Mouse (Mus musculus) kidney, adult 2 months (tissue): Measurements from ENCODE around the gene Bpgm. TPM values are rescaled to one million over a fixed set of nuclear protein-coding genes. Genes with fewer than 3 reads are reported as not detected.
A peak's percentile ranks its signal among the peaks of the same experiment; 100 is the strongest.

Source experiments
- DNase-seq: peaks from one replicate; pipeline ENCODE4 v3.0.0; 2021
- H3K27ac ChIP-seq: fragments of 200-500 bp; 2 replicates; pipeline ENCODE4 v1.5.1; 2012; ENCODE audit warnings: low read depth, low read length, control low read depth, inconsistent platforms; ENCODE audit not compliant: insufficient read depth
- H3K27me3 ChIP-seq: fragments of 200-500 bp; replicated peaks from 2 replicates; pipeline ENCODE4 v1.6.1; 2012; ENCODE audit warnings: mild to moderate bottlenecking, moderate library complexity, low read length, inconsistent platforms; ENCODE audit not compliant: control insufficient read depth, insufficient read depth
- H3K36me3 ChIP-seq: fragments of 200-500 bp; 2 replicates; pipeline ENCODE4 v1.6.1; 2012; ENCODE audit warnings: mild to moderate bottlenecking, moderate library complexity, low read length, inconsistent platforms; ENCODE audit not compliant: control insufficient read depth, insufficient read depth
- H3K4me1 ChIP-seq: fragments of 200-500 bp; 2 replicates; pipeline ENCODE4 v1.6.1; 2011; ENCODE audit warnings: low read length; ENCODE audit not compliant: control insufficient read depth, insufficient read depth
- H3K4me3 ChIP-seq: fragments of 200-500 bp; 2 replicates; pipeline ENCODE4 v1.5.1; 2011; ENCODE audit warnings: mild to moderate bottlenecking, low read depth, low read length, control low read depth; ENCODE audit not compliant: insufficient read depth
- CTCF ChIP-seq: fragments of 200-500 bp; conservative IDR thresholded peaks from 2 replicates; pipeline ENCODE4 v1.5.1; 2011; ENCODE audit warnings: low read depth, mild to moderate bottlenecking, control low read depth, low read length, moderate library complexity, mixed read lengths; ENCODE audit not compliant: insufficient read depth, insufficient read length
- POLR2A ChIP-seq: fragments of 200-500 bp; IDR thresholded peaks from one replicate; pipeline ENCODE4 v1.6.1; 2011; ENCODE audit warnings: low read depth, low read length, control low read depth
- WGBS: fragments of 180-500 bp; shearing (Covaris S2); methylation state at CpG from one replicate; pipeline ENCODE4 v1.1.7; 2018; 5-methylcytosine and 5-hydroxymethylcytosine counted together
- polyA plus RNA-seq: library from polyadenylated mRNA; depleted of rRNA; stranded (reverse); fragments of >200 nt; gene quantifications from 2 replicates; pipeline ENCODE4 v1.2.3, GENCODE M21; 2012

The Bpgm gene
- polyA plus RNA-seq, 1 experiment: 32.4 TPM

DNA sequence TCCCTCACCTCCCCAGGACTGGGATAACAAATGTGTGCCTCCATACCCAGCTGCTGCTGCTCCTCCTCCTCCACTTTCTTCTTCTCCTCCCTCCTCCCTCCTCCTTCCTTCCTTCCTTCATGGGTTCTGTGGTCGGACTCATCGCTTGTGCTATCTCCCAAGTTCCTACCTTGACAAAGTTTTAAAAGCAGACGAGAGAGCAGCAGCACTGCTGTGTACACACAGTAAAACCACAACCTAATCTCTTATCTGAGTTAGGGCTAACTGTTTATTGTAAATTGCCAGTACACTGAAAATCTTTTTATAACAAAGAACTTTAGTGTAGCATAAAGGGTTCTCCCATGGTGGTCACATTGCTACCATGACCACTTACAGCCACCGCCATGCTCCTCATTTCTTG, 31.6 kb downstream of the Bpgm start:
- no peak for DNase-seq
- Histone ChIP-seq H3K36me3 (no peaks in the 10 kb centered on the region), H3K4me1 (no peaks in the 10 kb centered on the region), H3K27me3 (no peaks in the 10 kb centered on the region), H3K27ac (no peak overlapping the region), H3K4me3 (no peak overlapping the region)
- WGBS: 85% methylated on average over 4 of the region's 4 CpGs
- TF ChIP-seq CTCF (no peak), POLR2A (no peak)

DNA sequence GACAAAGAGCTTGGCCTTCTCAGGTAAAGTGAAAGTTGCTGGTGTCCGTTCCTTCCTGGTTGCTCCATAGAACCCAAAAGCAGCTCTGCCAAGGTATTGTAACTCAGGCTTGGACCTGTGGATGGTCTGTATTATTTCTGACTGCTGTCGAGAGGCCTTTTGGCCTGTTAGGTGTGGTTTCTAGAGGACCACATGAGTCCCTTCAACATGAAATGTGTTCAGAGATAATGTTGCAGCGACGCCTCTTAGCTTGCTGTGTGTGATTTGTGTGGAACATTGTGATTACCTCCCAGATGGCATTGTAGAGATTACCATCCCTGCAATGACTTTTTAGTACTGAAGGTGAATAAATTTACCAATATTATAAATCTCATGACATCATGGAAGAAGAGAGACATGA, 32.0 kb downstream of the Bpgm start:
- no peak overlapping the region for H3K4me3 ChIP-seq
- H3K27ac ChIP-seq: no peak overlapping the region
- DNase-seq: no peak
- no peaks in the 10 kb centered on the region for H3K36me3 ChIP-seq
- H3K4me1 ChIP-seq: no peaks in the 10 kb centered on the region
- WGBS: 94% methylated on average over 4 of the region's 4 CpGs
- no peak for TF ChIP-seq CTCF
- no peak for TF ChIP-seq POLR2A
- H3K27me3 ChIP-seq: no peaks in the 10 kb centered on the region

DNA sequence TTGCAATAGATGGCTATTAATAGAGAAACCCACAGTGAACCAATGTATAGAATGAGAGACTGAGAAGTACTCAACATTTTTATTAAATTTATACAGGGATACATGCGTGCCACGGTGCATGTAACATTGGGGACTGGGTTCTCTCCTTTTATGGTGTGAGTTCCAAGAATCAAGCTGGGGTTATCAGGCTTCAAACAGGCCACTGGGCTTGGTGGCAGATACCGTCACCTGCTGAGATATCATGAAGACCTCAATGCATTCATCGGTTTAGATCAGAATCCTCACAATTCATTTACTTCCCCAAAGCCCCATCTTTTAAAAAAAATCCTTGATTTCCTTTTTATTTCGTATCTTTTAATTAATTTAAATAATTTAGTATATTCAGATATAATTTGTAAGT, 34.3 kb downstream of the Bpgm start:
- TF ChIP-seq POLR2A (no peak), CTCF (no peak)
- WGBS: 93% methylated on average over 5 of the region's 5 CpGs
- no peak for DNase-seq

DNA sequence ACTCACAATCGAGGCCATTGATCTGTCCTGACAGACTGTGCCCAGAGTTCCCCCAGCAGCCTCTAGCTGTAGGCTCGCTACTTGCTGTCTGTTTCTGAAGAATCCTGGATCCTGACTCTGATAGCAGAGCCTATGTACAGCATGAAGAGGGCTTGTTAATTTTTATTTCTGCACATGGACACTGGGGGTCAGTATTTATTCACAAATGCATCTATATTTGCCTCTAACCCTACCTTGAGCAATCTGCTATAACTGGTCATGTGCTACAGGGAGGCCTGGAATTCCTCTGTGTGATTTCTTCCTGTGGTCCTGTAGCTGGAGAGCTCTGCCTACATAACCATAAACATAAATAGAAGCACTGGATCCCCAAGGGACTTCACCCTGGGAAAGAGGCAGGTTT, 35.4 kb downstream of the Bpgm start:
- TF ChIP-seq CTCF (peak; percentile 46), POLR2A (no peak)
- Histone ChIP-seq H3K4me3 (no peak overlapping the region), H3K27me3 (no peaks in the 10 kb centered on the region), H3K27ac (no peak overlapping the region), H3K36me3 (no peaks in the 10 kb centered on the region), H3K4me1 (no peaks in the 10 kb centered on the region)
- WGBS: 40% methylated on average over 2 of the region's 2 CpGs
- peak; percentile 53 for DNase-seq

More for the DNA sequence above, 34.3 kb downstream of the Bpgm start:
- Histone ChIP-seq H3K4me1 (no peaks in the 10 kb centered on the region), H3K36me3 (no peaks in the 10 kb centered on the region), H3K4me3 (no peak overlapping the region), H3K27ac (no peak overlapping the region), H3K27me3 (no peaks in the 10 kb centered on the region)

DNA sequence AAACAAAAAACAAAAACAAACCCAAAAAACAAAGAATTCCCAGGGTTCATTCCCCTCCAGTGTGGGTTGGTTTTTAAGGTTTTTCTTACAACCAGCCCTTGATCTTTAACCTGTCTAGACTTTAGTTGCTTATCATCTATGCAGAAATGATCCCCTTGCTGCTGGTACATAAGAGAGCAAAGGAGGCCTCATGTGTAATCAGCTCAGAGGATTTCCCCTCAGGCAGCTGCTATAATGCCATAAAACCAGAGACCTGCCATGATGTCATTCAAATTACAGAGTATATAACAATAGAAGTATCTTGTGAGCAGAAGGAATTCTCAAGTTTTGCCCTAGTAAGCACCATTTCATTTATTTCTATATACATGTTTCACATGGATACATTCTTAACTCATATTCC, 36.7 kb downstream of the Bpgm start:
- DNase-seq: no peak
- no peaks in the 10 kb centered on the region for H3K4me1 ChIP-seq

DNA sequence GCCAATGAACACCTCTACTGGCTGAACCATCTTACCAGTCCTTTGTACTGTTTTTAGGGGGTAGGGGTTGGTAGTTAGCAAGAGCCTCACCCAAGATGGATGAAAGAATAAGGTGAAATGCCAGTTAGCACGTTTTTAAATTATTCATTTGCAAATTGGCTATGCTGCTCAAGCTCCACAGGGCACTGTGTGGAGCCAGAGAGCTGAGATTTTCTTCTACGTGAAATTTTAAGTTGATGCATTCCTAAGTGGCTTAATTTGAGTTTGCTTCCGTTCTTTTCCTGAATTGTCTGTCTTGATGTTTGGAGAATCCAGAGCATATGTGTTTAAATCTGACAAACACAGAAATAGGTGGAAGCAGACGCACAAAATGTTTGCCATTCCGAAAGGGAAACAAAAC, 38.6 kb downstream of the Bpgm start:
- Histone ChIP-seq H3K4me3 (no peak overlapping the region), H3K27ac (no peak overlapping the region), H3K36me3 (no peaks in the 10 kb centered on the region), H3K4me1 (no peaks in the 10 kb centered on the region), H3K27me3 (no peaks in the 10 kb centered on the region)
- peak; percentile 14 for DNase-seq
- WGBS: 37% methylated on average over 5 of the region's 5 CpGs
- TF ChIP-seq CTCF (peak; percentile 39), POLR2A (no peak)

More for the DNA sequence above, 36.7 kb downstream of the Bpgm start:
- Histone ChIP-seq H3K36me3 (no peaks in the 10 kb centered on the region), H3K27ac (no peak overlapping the region), H3K27me3 (no peaks in the 10 kb centered on the region), H3K4me3 (no peak overlapping the region)
- no peak for TF ChIP-seq POLR2A
- no peak for TF ChIP-seq CTCF

DNA sequence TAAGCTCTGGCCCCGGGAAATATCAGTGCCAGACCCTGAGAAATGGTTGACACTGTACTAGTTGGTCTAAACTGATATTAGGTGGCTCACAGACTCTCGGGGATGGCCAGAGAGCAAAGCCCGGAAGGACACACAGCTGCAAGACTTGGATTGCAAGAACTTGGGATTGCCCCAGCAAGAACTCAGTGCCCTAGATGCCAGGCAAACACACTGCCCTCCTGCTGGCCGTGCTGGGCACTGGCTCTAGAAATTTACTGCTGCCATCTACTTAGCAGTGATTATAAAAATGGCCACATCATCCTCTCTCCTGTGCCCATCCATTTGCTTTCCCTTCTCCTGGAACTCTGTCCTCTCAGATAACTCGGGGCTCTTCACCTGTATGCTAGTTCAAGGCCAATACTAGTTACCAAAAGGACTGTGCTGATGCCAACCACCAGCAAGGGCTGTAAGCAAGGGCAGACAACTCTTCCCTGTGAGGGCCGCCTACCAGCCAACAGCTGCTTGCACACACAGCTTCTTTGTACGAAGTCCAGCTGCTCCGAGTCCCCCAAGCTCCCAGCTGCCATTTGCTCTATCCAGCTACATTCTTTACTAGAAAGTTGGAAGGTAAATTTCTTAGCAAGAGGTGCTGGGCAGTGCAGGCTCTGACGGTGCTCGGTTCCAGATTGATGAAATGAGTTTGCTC, 39.2 kb downstream of the Bpgm start:
- no peaks in the 10 kb centered on the region for H3K4me1 ChIP-seq
- no peaks in the 10 kb centered on the region for H3K36me3 ChIP-seq
- DNase-seq: no peak
- 58% methylated on average over 10 of the region's 10 CpGs for WGBS
- no peaks in the 10 kb centered on the region for H3K27me3 ChIP-seq
- TF ChIP-seq CTCF (peak; percentile 17; the same call in 1 of the 2 replicates), POLR2A (no peak)
- no peak overlapping the region for H3K27ac ChIP-seq
- H3K4me3 ChIP-seq: no peak overlapping the region
